Mouse (Mus musculus) E14TG2a.4 (cell line): ENCODE results near the gene Emg1.
A peak's percentile ranks its signal among the peaks of the same experiment; 100 is the strongest.

ENCODE experiments used
- H3K27me3 ChIP-seq: 2 replicates; pipeline ENCODE4 v1.6.1; 2014; ENCODE audit warnings: low read length, control low read depth; ENCODE audit not compliant: insufficient read depth
- H3K36me3 ChIP-seq: 2 replicates; pipeline ENCODE4 v1.6.1; 2014; ENCODE audit warnings: low read length, control low read depth; ENCODE audit not compliant: insufficient read depth
- H3K4me1 ChIP-seq: replicated peaks from 2 replicates; pipeline ENCODE4 v1.6.1; 2014; ENCODE audit warnings: low read depth, low read length, control low read depth
- H3K4me3 ChIP-seq: replicated peaks from 2 replicates; pipeline ENCODE4 v1.5.1; 2014; ENCODE audit warnings: mild to moderate bottlenecking, low read length
- H3K9me3 ChIP-seq: 2 replicates; pipeline ENCODE4 v1.6.1; 2014; ENCODE audit warnings: low read length, control low read depth
- CTCF ChIP-seq: conservative IDR thresholded peaks from 2 replicates; pipeline ENCODE4 v1.5.1; 2014; ENCODE audit warnings: low read length
- NANOG ChIP-seq: IDR thresholded peaks from 2 replicates; pipeline ENCODE4 v1.6.1; 2014; ENCODE audit warnings: borderline replicate concordance, low read length, mixed read lengths
- POU5F1 ChIP-seq: IDR thresholded peaks from 2 replicates; pipeline ENCODE4 v1.6.1; 2014; ENCODE audit warnings: low read length, borderline replicate concordance

Emg1 gene

DNA sequence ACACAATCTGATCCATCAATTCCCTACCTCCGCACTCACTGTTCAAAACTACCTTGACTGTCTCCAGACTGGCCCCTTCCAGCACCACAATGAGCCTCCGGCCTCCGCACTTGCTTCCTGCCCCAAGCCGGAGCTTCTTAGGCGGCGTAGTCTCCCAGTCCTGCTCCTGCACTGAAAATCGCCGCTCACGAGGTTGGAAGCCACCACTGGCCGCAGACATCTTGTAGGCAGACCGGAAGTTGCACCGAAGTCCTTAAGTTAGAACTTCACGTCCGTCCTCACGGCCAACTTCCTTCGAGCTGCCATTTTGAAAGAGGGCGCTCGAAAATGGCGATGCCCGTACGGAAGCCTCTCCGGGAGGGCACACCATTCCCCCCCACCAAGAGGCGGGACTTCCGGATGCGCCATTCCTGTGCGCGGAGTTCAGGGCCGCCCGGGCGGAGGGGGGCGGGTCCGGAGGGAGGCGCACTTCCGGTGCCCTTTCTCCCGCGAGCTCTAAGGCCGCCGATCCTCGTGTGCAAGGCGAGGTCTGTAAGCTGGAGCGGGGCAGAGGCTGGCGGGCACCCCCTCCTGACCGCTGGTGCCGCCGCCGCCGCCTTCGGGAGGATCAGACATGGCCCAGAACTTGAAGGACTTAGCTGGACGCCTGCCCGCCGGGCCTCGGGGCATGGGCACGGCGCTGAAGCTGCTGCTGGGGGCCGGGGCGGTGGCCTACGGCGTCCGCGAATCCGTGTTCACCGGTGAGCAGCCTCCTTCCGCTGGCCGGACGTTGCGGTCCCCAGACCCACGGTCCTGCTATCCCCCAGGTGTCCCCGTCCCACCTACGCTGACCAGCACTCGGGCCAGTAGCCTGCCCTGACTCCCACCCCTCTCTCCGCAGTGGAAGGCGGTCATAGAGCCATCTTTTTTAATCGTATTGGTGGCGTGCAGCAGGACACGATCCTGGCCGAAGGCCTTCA, at the start of gene Emg1, which contains the start of gene Phb2:
Gene Emg1, minus strand, starts transcription at position 355 of the 959 bp plus-strand sequence.
Gene Phb2, plus strand, starts transcription at position 513 of the 959 bp plus-strand sequence.
- peaks cover 83% of the 10 kb centered on the region for H3K4me1 ChIP-seq
- peak within 1 kb of the TSS; percentile 100 for H3K4me3 ChIP-seq
- TF ChIP-seq NANOG: no peak
- TF ChIP-seq POU5F1: no peak
- TF ChIP-seq CTCF: no peak
- H3K9me3 ChIP-seq: no peaks in the 10 kb centered on the region
- H3K36me3 ChIP-seq: peaks cover 80% of the 10 kb centered on the region
- no peaks in the 10 kb centered on the region for H3K27me3 ChIP-seq

DNA sequence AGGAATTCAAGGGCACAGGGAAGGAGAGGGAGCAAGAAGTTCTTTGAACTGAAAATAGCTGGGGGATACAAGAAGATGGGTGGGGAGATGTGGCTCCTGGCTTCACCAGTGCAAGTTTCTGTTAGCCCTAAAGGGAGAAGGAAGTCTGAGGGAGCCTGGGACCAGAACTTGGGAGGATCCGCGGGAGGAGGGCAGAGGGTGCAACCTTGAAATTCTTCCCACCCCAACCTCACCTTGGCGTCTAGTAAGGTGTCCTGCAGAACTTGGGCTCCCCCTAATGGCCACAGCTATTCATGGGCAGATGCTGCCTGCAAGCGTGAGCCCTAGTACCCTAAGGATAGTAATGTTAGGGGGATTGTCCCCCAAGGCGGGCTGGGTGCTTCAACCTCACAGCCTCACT, 47.3 kb upstream of the Emg1 start:
- TF ChIP-seq NANOG (no peak), CTCF (peak; percentile 90)
- Histone ChIP-seq H3K36me3 (no peaks in the 10 kb centered on the region), H3K9me3 (no peaks in the 10 kb centered on the region), H3K27me3 (peaks cover 44% of the 10 kb centered on the region), H3K4me1 (peaks cover 63% of the 10 kb centered on the region), H3K4me3 (peak overlapping the region; percentile 21)

DNA sequence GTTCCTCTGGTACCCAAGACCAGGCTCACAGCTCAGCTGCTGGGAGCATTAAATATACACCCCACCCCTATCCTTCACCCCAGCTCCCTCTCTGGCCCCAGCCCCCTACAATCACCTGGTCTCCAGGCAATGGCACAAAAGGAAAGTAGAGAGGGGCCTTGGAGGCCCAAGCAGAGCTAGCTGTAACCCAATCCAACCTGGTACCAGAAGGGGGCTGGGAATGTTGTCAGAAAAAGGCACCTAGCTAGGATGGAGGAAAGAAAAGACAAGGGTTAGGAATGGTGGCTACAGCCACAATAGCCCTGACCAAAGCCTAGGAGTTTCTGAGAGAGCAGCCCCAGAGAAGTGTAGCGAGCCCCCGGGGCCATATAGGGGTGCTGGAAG, 46.9 kb upstream of the Emg1 start:
- no peaks in the 10 kb centered on the region for H3K36me3 ChIP-seq
- H3K27me3 ChIP-seq: peaks cover 43% of the 10 kb centered on the region
- H3K9me3 ChIP-seq: no peaks in the 10 kb centered on the region
- TF ChIP-seq NANOG (no peak), CTCF (no peak), POU5F1 (no peak)
- peak overlapping the region; percentile 21 for H3K4me3 ChIP-seq
- H3K4me1 ChIP-seq: peaks cover 65% of the 10 kb centered on the region

DNA sequence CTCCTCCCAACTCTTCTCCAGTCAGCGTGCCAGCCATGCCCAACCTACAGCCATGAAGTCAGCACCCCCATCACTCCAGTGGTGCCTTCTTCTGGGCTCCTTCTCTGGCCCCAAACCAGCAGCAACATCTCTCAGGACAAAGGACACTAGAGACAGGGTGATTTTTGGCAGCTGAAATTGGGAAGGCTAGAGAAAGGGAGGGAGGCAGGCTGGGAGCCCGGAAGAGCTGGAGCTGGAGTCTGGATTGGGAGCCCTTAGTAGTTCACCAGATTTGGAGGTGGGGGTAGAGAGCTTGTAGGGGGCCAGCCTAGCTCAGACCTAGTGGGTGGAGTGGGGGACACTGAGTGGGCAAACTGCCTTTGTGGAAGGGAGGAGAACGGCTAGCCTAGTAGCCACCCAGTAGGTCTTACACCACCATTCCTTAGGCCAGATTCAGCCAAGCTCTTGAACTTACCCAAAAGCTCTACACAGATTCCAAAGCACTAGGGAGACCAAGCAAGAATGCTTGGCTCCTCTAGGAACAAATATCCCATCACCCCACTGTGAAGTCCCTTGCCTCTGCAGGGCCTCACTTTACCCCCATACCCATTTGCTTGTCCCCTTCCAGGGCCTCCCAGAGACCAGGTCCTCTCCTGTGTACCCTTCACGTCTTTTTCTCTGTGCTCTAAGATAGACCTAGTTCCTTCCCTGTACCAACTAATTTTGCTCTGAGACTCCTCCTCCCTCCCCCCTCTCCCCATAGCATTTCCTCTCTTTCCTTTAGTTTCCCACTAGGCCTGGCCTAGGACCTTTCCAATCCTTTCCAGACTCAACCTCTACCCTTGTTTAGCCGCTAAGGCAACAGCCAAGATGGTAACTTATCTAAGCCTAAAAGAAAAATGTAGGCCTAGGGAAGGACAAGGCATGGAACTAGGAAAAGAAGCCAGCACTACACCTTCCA, 46.2 kb upstream of the Emg1 start:
- TF ChIP-seq NANOG (no peak), CTCF (no peak), POU5F1 (no peak)
- Histone ChIP-seq H3K27me3 (peaks cover 37% of the 10 kb centered on the region), H3K9me3 (no peaks in the 10 kb centered on the region), H3K4me1 (peaks cover 65% of the 10 kb centered on the region), H3K36me3 (no peaks in the 10 kb centered on the region; the same call in 1 of the 2 replicates), H3K4me3 (0 out of 2 replicates have a peak overlapping the region, but pooled peaks have one; percentile 21)

DNA sequence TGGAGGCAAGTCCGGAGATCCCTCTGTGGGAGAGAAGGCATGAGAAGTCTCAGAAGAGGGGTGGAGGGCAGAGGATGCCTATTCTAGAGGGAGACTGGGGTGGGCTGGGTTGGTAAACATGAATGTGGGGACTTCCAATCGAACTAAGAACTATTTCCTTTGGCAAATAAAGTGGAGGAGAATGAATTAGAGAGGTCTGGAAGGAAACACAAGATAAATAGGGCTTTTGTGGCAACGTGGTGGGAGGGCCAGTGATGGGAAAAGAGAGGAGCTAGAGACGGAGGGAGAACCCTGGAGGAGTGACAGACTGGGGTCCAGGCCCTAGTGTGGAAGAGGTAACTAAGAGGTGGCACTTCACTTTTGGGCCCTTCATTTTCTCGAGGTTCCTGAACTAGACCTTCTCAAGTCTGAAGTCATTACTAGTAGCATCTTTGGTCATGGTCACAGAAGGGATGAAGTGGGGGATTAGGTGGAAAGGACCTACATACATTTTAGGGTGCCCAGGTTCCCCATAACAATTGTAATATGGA, 45.4 kb upstream of the Emg1 start:
- no peaks in the 10 kb centered on the region; the same call in 1 of the 2 replicates for H3K36me3 ChIP-seq
- no peak for TF ChIP-seq CTCF
- H3K9me3 ChIP-seq: no peaks in the 10 kb centered on the region
- peaks cover 30% of the 10 kb centered on the region for H3K27me3 ChIP-seq
- peaks cover 65% of the 10 kb centered on the region for H3K4me1 ChIP-seq
- peak overlapping the region; percentile 86 for H3K4me3 ChIP-seq

DNA sequence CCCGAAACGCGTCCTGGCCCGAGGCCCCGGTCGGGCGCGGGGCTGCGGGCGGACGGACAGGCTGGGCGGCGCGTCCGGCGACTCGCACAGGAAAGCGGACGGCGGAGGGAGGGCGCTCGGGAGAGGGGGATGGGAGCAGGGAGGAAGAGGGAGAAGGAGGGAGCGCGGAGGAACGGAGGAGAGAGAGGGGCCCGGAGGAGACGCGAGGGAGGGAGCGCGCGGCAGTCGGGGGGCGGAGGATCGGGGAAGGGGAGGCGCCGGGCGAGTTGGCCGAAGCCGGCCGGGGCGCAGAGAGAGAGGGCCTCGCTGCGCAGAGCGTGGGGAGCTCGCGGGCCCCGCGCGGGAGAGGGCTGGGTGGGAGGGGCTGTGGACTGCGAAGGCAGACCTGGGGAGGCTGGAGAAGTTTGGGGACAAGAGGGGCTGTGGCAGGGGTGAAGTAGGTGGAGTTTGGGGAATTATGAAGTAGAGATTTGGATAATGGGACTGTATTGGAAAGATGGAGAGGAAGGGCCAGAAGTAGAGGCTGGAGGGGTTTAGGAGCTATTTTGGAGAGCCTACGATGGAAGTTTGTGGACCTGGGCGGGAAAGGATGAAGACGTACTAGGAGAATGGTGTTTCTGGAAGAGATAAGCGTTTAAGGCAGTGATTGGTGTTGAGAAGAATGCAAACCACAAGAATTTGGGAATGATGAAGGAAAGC, 44.8 kb upstream of the Emg1 start:
- Histone ChIP-seq H3K9me3 (no peaks in the 10 kb centered on the region), H3K36me3 (no peaks in the 10 kb centered on the region; the same call in 1 of the 2 replicates), H3K4me3 (peak overlapping the region; percentile 86), H3K27me3 (peaks cover 28% of the 10 kb centered on the region), H3K4me1 (peaks cover 66% of the 10 kb centered on the region)
- TF ChIP-seq POU5F1: no peak
- no peak for TF ChIP-seq CTCF
- no peak for TF ChIP-seq NANOG

DNA sequence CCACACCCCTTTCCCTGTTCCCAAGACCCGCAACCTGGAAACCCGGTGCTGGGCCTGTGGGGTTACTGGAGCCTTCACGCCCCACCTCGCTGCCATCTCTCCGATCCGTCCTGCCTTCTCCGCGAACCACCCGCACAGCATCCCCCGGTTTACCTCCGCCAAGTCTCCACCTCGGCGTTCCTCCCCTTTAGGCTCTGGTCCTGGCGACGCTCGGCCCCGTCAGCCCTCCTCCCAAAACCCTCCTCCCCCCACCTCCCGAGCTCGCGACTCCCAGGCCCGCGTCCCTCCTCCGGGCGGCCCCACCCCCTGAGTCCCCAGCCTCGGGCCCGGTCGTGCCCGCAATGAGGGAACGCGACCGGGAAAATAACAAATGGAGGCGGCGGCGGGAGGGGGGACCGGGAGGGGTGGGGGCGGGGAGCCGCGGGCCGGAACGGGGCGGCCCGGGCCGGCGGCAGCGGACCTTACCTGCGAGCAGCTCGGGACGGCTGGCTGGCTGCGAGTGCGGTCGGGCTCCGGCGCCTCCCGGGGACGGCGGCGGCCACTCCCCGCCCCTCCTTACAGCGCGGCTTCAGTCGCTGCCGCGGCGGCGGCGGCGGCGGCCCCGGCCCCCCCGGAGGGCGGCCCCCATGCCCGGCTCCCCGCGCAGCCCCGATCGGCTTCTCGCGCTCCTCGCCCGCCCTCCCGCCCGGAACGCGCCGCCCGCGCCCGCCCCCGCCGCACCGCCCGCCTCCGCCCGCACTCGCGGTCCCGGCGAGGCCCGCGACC, 44.0 kb upstream of the Emg1 start, which contains the start of the genes Gm45234 and Atn1:
Gene Gm45234, minus strand, starts transcription at position 191 of the 765 bp plus-strand sequence.
Gene Atn1, minus strand, starts transcription at position 694 of the 765 bp plus-strand sequence.
- H3K4me3 ChIP-seq: peak within 1 kb of the TSS; percentile 86
- no peaks in the 10 kb centered on the region; the same call in 1 of the 2 replicates for H3K36me3 ChIP-seq
- TF ChIP-seq NANOG (no peak), CTCF (no peak), POU5F1 (no peak)
- H3K9me3 ChIP-seq: no peaks in the 10 kb centered on the region
- H3K4me1 ChIP-seq: peaks cover 66% of the 10 kb centered on the region
- peaks cover 22% of the 10 kb centered on the region for H3K27me3 ChIP-seq
